Mouse (Mus musculus) ES-Bruce4 (cell line): ENCODE data around the gene Fetub.

Source experiments
- CTCF ChIP-seq: IDR thresholded peaks from one replicate; pipeline ENCODE4 v1.8.1; 2011; ENCODE audit warnings: low read depth, low read length
- EP300 ChIP-seq: IDR thresholded peaks from 2 replicates; pipeline ENCODE4 v1.6.1; 2011; ENCODE audit warnings: low read depth, low read length; ENCODE audit not compliant: insufficient read depth
- POLR2A ChIP-seq: IDR thresholded peaks from one replicate; pipeline ENCODE4 v1.8.1; 2011; ENCODE audit warnings: low read length; ENCODE audit not compliant: insufficient read depth

GRCm38 (mm10) chr16:22929575-22929974 lies 11.4 kb downstream of the Fetub start:
- TF ChIP-seq POLR2A (no peak), CTCF (no peak), EP300 (no peak)
